Mouse (Mus musculus) intestine, embryonic 14.5 days (tissue): Measurements from ENCODE around the gene Pknox2. TPM values are rescaled to one million over a fixed set of nuclear protein-coding genes. Genes with fewer than 3 reads are reported as not detected.

ENCODE experiments used
- ATAC-seq: fragments of 200-750 bp; cut with Nextera tagmentation; replicated peaks from 2 replicates; pipeline ENCODE4 v1.8.0; 2017; ENCODE audit warnings: low read depth, moderate number of reproducible peaks, moderate TSS enrichment, moderate library complexity; ENCODE audit not compliant: low FRiP score, low TSS enrichment
- DNase-seq: peaks from one replicate; pipeline ENCODE4 v3.0.0-alpha.2; 2018; ENCODE audit warnings: low spot score
- H3K27ac ChIP-seq: fragments of 300-500 bp; sonication (generic); 2 replicates; pipeline ENCODE4 v1.5.1; 2014; ENCODE audit warnings: low read depth, mild to moderate bottlenecking, control low read depth
- H3K27me3 ChIP-seq: fragments of 300-500 bp; sonication (generic); replicated peaks from 2 replicates; pipeline ENCODE4 v1.6.1; 2014; ENCODE audit warnings: low read length, control low read depth; ENCODE audit not compliant: control insufficient read depth, insufficient read depth
- H3K36me3 ChIP-seq: fragments of 300-500 bp; sonication (generic); 2 replicates; pipeline ENCODE4 v1.6.1; 2014; ENCODE audit warnings: low read length, control low read depth; ENCODE audit not compliant: control insufficient read depth, insufficient read depth
- H3K4me1 ChIP-seq: fragments of 300-500 bp; sonication (generic); replicated peaks from 2 replicates; pipeline ENCODE4 v1.6.1; 2014; ENCODE audit warnings: low read length, control low read depth, mixed read lengths; ENCODE audit not compliant: control insufficient read depth, insufficient read depth
- H3K4me2 ChIP-seq: fragments of 300-500 bp; sonication (generic); 2 replicates; pipeline ENCODE4 v1.6.1; 2014; ENCODE audit warnings: low read length
- H3K4me3 ChIP-seq: fragments of 300-500 bp; sonication (generic); 2 replicates; pipeline ENCODE4 v1.5.1; 2014; ENCODE audit warnings: low read depth, low read length, control low read depth, mixed read lengths
- H3K9ac ChIP-seq: fragments of 300-500 bp; sonication (generic); 2 replicates; pipeline ENCODE4 v1.6.1; 2014; ENCODE audit warnings: mild to moderate bottlenecking, low read length
- H3K9me3 ChIP-seq: fragments of 300-500 bp; sonication (generic); 2 replicates; pipeline ENCODE4 v1.6.1; 2016; ENCODE audit warnings: low read length, control low read depth; ENCODE audit not compliant: control insufficient read depth
- WGBS: fragments of 180-500 bp; shearing (Covaris S2); extraction: QIAGEN DNeasy Blood & Tissue Kit; methylation state at CpG from one replicate; pipeline ENCODE4 v1.1.7; 2014; 5-methylcytosine and 5-hydroxymethylcytosine counted together
- polyA plus RNA-seq: library from polyadenylated mRNA; unstranded; fragments of >200 nt; fragmentation: Nextera tagmentation; extraction: Ambion mirVana; gene quantifications from 2 replicates; pipeline ENCODE4 v1.2.1, GENCODE M21; 2014

Gene Pknox2
- polyA plus RNA-seq, 1 experiment from 2014 or later, result 8.8 TPM

GRCm38 (mm10) chr9:36852175-36852574 lies 295.0 kb downstream of the Pknox2 start:
- whole genome bisulfite sequencing, result 70% methylated on average over 2 of the region's 2 CpGs

GRCm38 (mm10) chr9:36850091-36850490 lies 297.1 kb downstream of the Pknox2 start:
- no peak overlapping the region for H3K9ac ChIP-seq
- H3K27me3 ChIP-seq, result no peaks in the 10 kb centered on the region
- no peaks in the 10 kb centered on the region for H3K36me3 ChIP-seq
- no peak overlapping the region for H3K27ac ChIP-seq
- H3K9me3 ChIP-seq, result no peaks in the 10 kb centered on the region
- 55% methylated on average over 1 of the region's 1 CpGs for WGBS
- DNase-seq, result no peak
- no peak overlapping the region for H3K4me3 ChIP-seq
- H3K4me2 ChIP-seq, result no peak overlapping the region
- no peaks in the 10 kb centered on the region for H3K4me1 ChIP-seq
- no peak for ATAC-seq

More at GRCm38 (mm10) chr9:36852175-36852574, 295.0 kb downstream of the Pknox2 start:
- Histone ChIP-seq H3K36me3 (no peaks in the 10 kb centered on the region), H3K9ac (no peak overlapping the region), H3K4me1 (no peaks in the 10 kb centered on the region), H3K27ac (no peak overlapping the region), H3K4me3 (no peak overlapping the region), H3K4me2 (no peak overlapping the region), H3K27me3 (no peaks in the 10 kb centered on the region), H3K9me3 (no peaks in the 10 kb centered on the region)
- no peak for ATAC-seq
- no peak for DNase-seq

- no peaks in the 10 kb centered on the region for H3K4me1 ChIP-seq
- no peak overlapping the region for H3K4me2 ChIP-seq
- H3K27ac ChIP-seq, result no peak overlapping the region
- no peak overlapping the region for H3K4me3 ChIP-seq
- no peaks in the 10 kb centered on the region for H3K9me3 ChIP-seq
- H3K36me3 ChIP-seq, result no peaks in the 10 kb centered on the region
- WGBS, result 74% methylated on average over 2 of the region's 2 CpGs
- ATAC-seq (no peak), DNase-seq (no peak)
- H3K9ac ChIP-seq, result no peak overlapping the region
- H3K27me3 ChIP-seq, result no peaks in the 10 kb centered on the region
Observed at GRCm38 (mm10) chr9:36848661-36849060, 298.5 kb downstream of the Pknox2 start.

- Histone ChIP-seq H3K9ac (no peak overlapping the region), H3K27me3 (no peaks in the 10 kb centered on the region), H3K4me3 (no peak overlapping the region), H3K27ac (no peak overlapping the region), H3K4me1 (no peaks in the 10 kb centered on the region), H3K36me3 (no peaks in the 10 kb centered on the region), H3K4me2 (no peak overlapping the region), H3K9me3 (no peaks in the 10 kb centered on the region)
- WGBS, result 52% methylated on average over 4 of the region's 4 CpGs
- ATAC-seq, result no peak
- DNase-seq, result no peak
Observed at GRCm38 (mm10) chr9:36846346-36846745, 300.9 kb downstream of the Pknox2 start.

Other genes starting within 250 kb of the Pknox2 start
- gene Tmem218, start 60.8 kb upstream of the Pknox2 start, polyA plus RNA-seq, result 9.9 and 10.6 TPM in 2 replicates
- gene Slc37a2, start 108.3 kb upstream of the Pknox2 start, polyA plus RNA-seq, result 1.0 and 1.5 TPM in 2 replicates
- 6.4 and 6.7 TPM in 2 replicates for gene Ccdc15, start 201.0 kb upstream of the Pknox2 start, polyA plus RNA-seq
- gene Hepacam, start 219.9 kb upstream of the Pknox2 start, polyA plus RNA-seq, result not detected in 2 replicates